Mouse (Mus musculus): Measurements from ENCODE around the gene Mcur1.

Gene Mcur1

GRCm38 (mm10) chr13:43565346-43565745, 5.4 kb upstream of the Mcur1 start:
- peak; percentile 88 for DNase-seq (ENCODE audit: low read depth, low spot score)

- no peak for DNase-seq (ENCODE audit: low read depth, low spot score)
Measured at GRCm38 (mm10) chr13:43564733-43565132, 4.7 kb upstream of the Mcur1 start.

- no peak for DNase-seq (ENCODE audit: low read depth, low spot score)
Measured at GRCm38 (mm10) chr13:43562726-43563125, 2.7 kb upstream of the Mcur1 start.

- DNase-seq (ENCODE audit: low read depth, low spot score): peak; percentile 81
Measured at GRCm38 (mm10) chr13:43560458-43561411, 744 bp upstream of the Mcur1 start.

- DNase-seq (ENCODE audit: low read depth, low spot score): no peak
Measured at GRCm38 (mm10) chr13:43558959-43559358, 1.0 kb downstream of the Mcur1 start.

- no peak for DNase-seq (ENCODE audit: low read depth, low spot score)
Measured at GRCm38 (mm10) chr13:43558357-43558756, 1.6 kb downstream of the Mcur1 start.

- no peak for DNase-seq (ENCODE audit: low read depth, low spot score)
Measured at GRCm38 (mm10) chr13:43556913-43557542, 3.0 kb downstream of the Mcur1 start.

- no peak for DNase-seq (ENCODE audit: low read depth, low spot score)
Measured at GRCm38 (mm10) chr13:43555321-43555720, 4.7 kb downstream of the Mcur1 start.

- DNase-seq (ENCODE audit: low read depth, low spot score): no peak
Measured at GRCm38 (mm10) chr13:43554827-43555226, 5.2 kb downstream of the Mcur1 start.

GRCm38 (mm10) chr13:43550676-43551075, 9.3 kb downstream of the Mcur1 start:
- DNase-seq (ENCODE audit: low read depth, low spot score): no peak

GRCm38 (mm10) chr13:43549870-43550269, 10.1 kb downstream of the Mcur1 start:
- DNase-seq (ENCODE audit: low read depth, low spot score): no peak

- DNase-seq (ENCODE audit: low read depth, low spot score): no peak
Measured at GRCm38 (mm10) chr13:43549078-43549698, 10.8 kb downstream of the Mcur1 start.

- no peak for DNase-seq (ENCODE audit: low read depth, low spot score)
Measured at GRCm38 (mm10) chr13:43548617-43549016, 11.4 kb downstream of the Mcur1 start.

GRCm38 (mm10) chr13:43546861-43547260, 13.1 kb downstream of the Mcur1 start:
- peak; percentile 84 for DNase-seq (ENCODE audit: low read depth, low spot score)

- no peak for DNase-seq (ENCODE audit: low read depth, low spot score)
Measured at GRCm38 (mm10) chr13:43540205-43540815, 19.7 kb downstream of the Mcur1 start.

GRCm38 (mm10) chr13:43539409-43539808, 20.6 kb downstream of the Mcur1 start:
- DNase-seq (ENCODE audit: low read depth, low spot score): no peak

- DNase-seq (ENCODE audit: low read depth, low spot score): no peak
Measured at GRCm38 (mm10) chr13:43537854-43538253, 22.1 kb downstream of the Mcur1 start.

- DNase-seq (ENCODE audit: low read depth, low spot score): no peak
Measured at GRCm38 (mm10) chr13:43534015-43534414, 26.0 kb downstream of the Mcur1 start.

- DNase-seq (ENCODE audit: low read depth, low spot score): peak; percentile 10
Measured at GRCm38 (mm10) chr13:43530832-43531693, 28.9 kb downstream of the Mcur1 start.

GRCm38 (mm10) chr13:43530129-43530831, 29.7 kb downstream of the Mcur1 start:
- no peak for DNase-seq (ENCODE audit: low read depth, low spot score)
